Mouse (Mus musculus) hindbrain, embryonic 15.5 days (tissue): Measurements from ENCODE around the gene Gamt. TPM values are rescaled to one million over a fixed set of nuclear protein-coding genes. Genes with fewer than 3 reads are reported as not detected.

Source experiments
- ATAC-seq: fragments of 200-750 bp; cut with Nextera tagmentation; 2 replicates; pipeline ENCODE4 v1.8.0; 2017; ENCODE audit warnings: low read depth, moderate number of reproducible peaks, moderate TSS enrichment; ENCODE audit not compliant: low FRiP score
- H3K27ac ChIP-seq: fragments of 300-500 bp; sonication (generic); replicated peaks from 2 replicates; pipeline ENCODE4 v1.5.1; 2015; ENCODE audit warnings: mild to moderate bottlenecking, inconsistent platforms
- H3K27me3 ChIP-seq: fragments of 300-500 bp; sonication (generic); 2 replicates; pipeline ENCODE4 v1.6.1; 2015; ENCODE audit warnings: control low read depth, inconsistent platforms
- H3K36me3 ChIP-seq: fragments of 300-500 bp; sonication (generic); 2 replicates; pipeline ENCODE4 v1.6.1; 2015; ENCODE audit warnings: control low read depth, inconsistent platforms
- H3K4me1 ChIP-seq: fragments of 300-500 bp; sonication (generic); replicated peaks from 2 replicates; pipeline ENCODE4 v1.6.1; 2015; ENCODE audit warnings: control low read depth, inconsistent platforms
- H3K4me2 ChIP-seq: fragments of 300-500 bp; sonication (generic); 2 replicates; pipeline ENCODE4 v1.6.1; 2015; ENCODE audit warnings: moderate library complexity, mild to moderate bottlenecking, inconsistent platforms
- H3K4me3 ChIP-seq: fragments of 300-500 bp; sonication (generic); 2 replicates; pipeline ENCODE4 v1.5.1; 2015; ENCODE audit warnings: mild to moderate bottlenecking, inconsistent platforms
- H3K9ac ChIP-seq: fragments of 300-500 bp; sonication (generic); 2 replicates; pipeline ENCODE4 v1.6.1; 2015; ENCODE audit warnings: inconsistent platforms
- H3K9me3 ChIP-seq: fragments of 300-500 bp; sonication (generic); 2 replicates; pipeline ENCODE4 v1.6.1; 2016; ENCODE audit warnings: control low read depth, inconsistent platforms
- WGBS: fragments of 180-500 bp; shearing (Covaris S2); methylation state at CpG from one replicate; pipeline ENCODE4 v1.1.7; 2015; 5-methylcytosine and 5-hydroxymethylcytosine counted together
- polyA plus RNA-seq: library from polyadenylated mRNA; unstranded; fragments of >200 nt; fragmentation: Nextera tagmentation; extraction: Ambion mirVana; gene quantifications from 2 replicates; pipeline ENCODE4 v1.2.1, GENCODE M21; 2015

Gene Gamt
- polyA plus RNA-seq, 1 experiment from 2014 or later: 28.1 TPM

- Histone ChIP-seq H3K36me3 (0 out of 2 replicates have a peak, but pooled peaks cover 3% of the 10 kb centered on the region), H3K4me3 (peak overlapping the region; percentile 96), H3K27ac (peak overlapping the region; percentile 88), H3K9ac (peak overlapping the region; percentile 99), H3K4me2 (peak overlapping the region; percentile 85), H3K9me3 (no peaks in the 10 kb centered on the region), H3K27me3 (no peaks in the 10 kb centered on the region), H3K4me1 (peaks cover 74% of the 10 kb centered on the region)
- WGBS: 2% methylated on average over 60 of the region's 81 CpGs
- ATAC-seq: peak; percentile 81
Measured at GRCm38 (mm10) chr10:80264341-80265148, 3.7 kb upstream of the Gamt start.

- 91% methylated on average over 10 of the region's 10 CpGs for WGBS
- Histone ChIP-seq H3K9ac (no peak overlapping the region), H3K4me2 (no peak overlapping the region), H3K36me3 (peaks cover 8% of the 10 kb centered on the region), H3K27me3 (no peaks in the 10 kb centered on the region), H3K4me3 (no peak overlapping the region), H3K9me3 (no peaks in the 10 kb centered on the region), H3K4me1 (peaks cover 66% of the 10 kb centered on the region), H3K27ac (no peak overlapping the region)
- no peak for ATAC-seq
Measured at GRCm38 (mm10) chr10:80262776-80263365, 2.1 kb upstream of the Gamt start.

- WGBS: 75% methylated on average over 12 of the region's 12 CpGs
- Histone ChIP-seq H3K36me3 (peaks cover 9% of the 10 kb centered on the region), H3K9ac (no peak overlapping the region), H3K4me1 (peaks cover 59% of the 10 kb centered on the region), H3K4me2 (peak overlapping the region; percentile 66), H3K27ac (peak overlapping the region; percentile 83), H3K9me3 (no peaks in the 10 kb centered on the region), H3K27me3 (no peaks in the 10 kb centered on the region), H3K4me3 (peak overlapping the region; percentile 41; the same call in 1 of the 2 replicates)
- ATAC-seq: no peak
Measured at GRCm38 (mm10) chr10:80262169-80262568, 1.4 kb upstream of the Gamt start.

GRCm38 (mm10) chr10:80261585-80261968 is 765 bp upstream of the Gamt start:
- ATAC-seq: peak; percentile 57
- Histone ChIP-seq H3K27me3 (no peaks in the 10 kb centered on the region), H3K4me3 (peak overlapping the region; percentile 41), H3K9ac (peak overlapping the region; percentile 45), H3K36me3 (peaks cover 15% of the 10 kb centered on the region), H3K9me3 (no peaks in the 10 kb centered on the region), H3K27ac (peak overlapping the region; percentile 83), H3K4me1 (peaks cover 53% of the 10 kb centered on the region), H3K4me2 (peak overlapping the region; percentile 66)
- under 1% methylated on average over 14 of the region's 14 CpGs for WGBS

GRCm38 (mm10) chr10:80259861-80260641 is 761 bp downstream of the Gamt start:
- Histone ChIP-seq H3K27me3 (no peaks in the 10 kb centered on the region), H3K36me3 (peaks cover 27% of the 10 kb centered on the region), H3K4me2 (peak overlapping the region; percentile 66), H3K9ac (peak overlapping the region; percentile 45), H3K9me3 (no peaks in the 10 kb centered on the region), H3K4me3 (peak overlapping the region; percentile 41), H3K4me1 (peaks cover 40% of the 10 kb centered on the region), H3K27ac (peak overlapping the region; percentile 83)
- 3% methylated on average over 19 of the region's 19 CpGs for WGBS
- no peak for ATAC-seq

- no peak for ATAC-seq
- Histone ChIP-seq H3K27me3 (no peaks in the 10 kb centered on the region), H3K9ac (peak overlapping the region; percentile 45; the same call in 1 of the 2 replicates), H3K4me3 (peak overlapping the region; percentile 41; the same call in 1 of the 2 replicates), H3K9me3 (no peaks in the 10 kb centered on the region), H3K4me2 (peak overlapping the region; percentile 66), H3K36me3 (peaks cover 33% of the 10 kb centered on the region), H3K27ac (0 out of 2 replicates have a peak overlapping the region, but pooled peaks have one; percentile 83), H3K4me1 (peaks cover 39% of the 10 kb centered on the region)
- WGBS: 82% methylated on average over 6 of the region's 6 CpGs
Measured at GRCm38 (mm10) chr10:80259463-80259805, 1.4 kb downstream of the Gamt start.

- Histone ChIP-seq H3K4me3 (no peak overlapping the region), H3K4me1 (peaks cover 35% of the 10 kb centered on the region), H3K9ac (no peak overlapping the region), H3K4me2 (no peak overlapping the region; the same call in 1 of the 2 replicates), H3K27ac (no peak overlapping the region), H3K27me3 (no peaks in the 10 kb centered on the region), H3K36me3 (peaks cover 39% of the 10 kb centered on the region), H3K9me3 (no peaks in the 10 kb centered on the region)
- WGBS: 92% methylated on average over 14 of the region's 14 CpGs
- ATAC-seq: no peak
Measured at GRCm38 (mm10) chr10:80258752-80259462, 1.9 kb downstream of the Gamt start.

GRCm38 (mm10) chr10:80257936-80258335 is 2.9 kb downstream of the Gamt start:
- Histone ChIP-seq H3K27ac (no peak overlapping the region), H3K4me2 (no peak overlapping the region), H3K4me1 (peaks cover 35% of the 10 kb centered on the region), H3K9me3 (no peaks in the 10 kb centered on the region), H3K4me3 (no peak overlapping the region), H3K36me3 (peaks cover 39% of the 10 kb centered on the region), H3K27me3 (no peaks in the 10 kb centered on the region), H3K9ac (no peak overlapping the region)
- 78% methylated on average over 2 of the region's 2 CpGs for WGBS
- no peak for ATAC-seq

- no peak for ATAC-seq
- no peak overlapping the region for H3K4me3 ChIP-seq
- H3K9ac ChIP-seq: no peak overlapping the region
- H3K9me3 ChIP-seq: no peaks in the 10 kb centered on the region
- H3K36me3 ChIP-seq: peaks cover 39% of the 10 kb centered on the region
- H3K27me3 ChIP-seq: no peaks in the 10 kb centered on the region
- H3K4me1 ChIP-seq: peaks cover 22% of the 10 kb centered on the region
- H3K27ac ChIP-seq: no peak overlapping the region
- H3K4me2 ChIP-seq: no peak overlapping the region
- 87% methylated on average over 5 of the region's 5 CpGs for WGBS
Measured at GRCm38 (mm10) chr10:80255881-80256535, 4.8 kb downstream of the Gamt start.

GRCm38 (mm10) chr10:80254331-80255297 is 6.2 kb downstream of the Gamt start:
- ATAC-seq: no peak
- Histone ChIP-seq H3K27me3 (no peaks in the 10 kb centered on the region), H3K9me3 (no peaks in the 10 kb centered on the region), H3K4me1 (peaks cover 21% of the 10 kb centered on the region), H3K27ac (no peak overlapping the region), H3K36me3 (peaks cover 39% of the 10 kb centered on the region), H3K9ac (no peak overlapping the region), H3K4me3 (no peak overlapping the region), H3K4me2 (no peak overlapping the region)
- 95% methylated on average over 26 of the region's 26 CpGs for WGBS
